Mouse (Mus musculus): Measurements from ENCODE around the gene Gm21962.

DNA sequence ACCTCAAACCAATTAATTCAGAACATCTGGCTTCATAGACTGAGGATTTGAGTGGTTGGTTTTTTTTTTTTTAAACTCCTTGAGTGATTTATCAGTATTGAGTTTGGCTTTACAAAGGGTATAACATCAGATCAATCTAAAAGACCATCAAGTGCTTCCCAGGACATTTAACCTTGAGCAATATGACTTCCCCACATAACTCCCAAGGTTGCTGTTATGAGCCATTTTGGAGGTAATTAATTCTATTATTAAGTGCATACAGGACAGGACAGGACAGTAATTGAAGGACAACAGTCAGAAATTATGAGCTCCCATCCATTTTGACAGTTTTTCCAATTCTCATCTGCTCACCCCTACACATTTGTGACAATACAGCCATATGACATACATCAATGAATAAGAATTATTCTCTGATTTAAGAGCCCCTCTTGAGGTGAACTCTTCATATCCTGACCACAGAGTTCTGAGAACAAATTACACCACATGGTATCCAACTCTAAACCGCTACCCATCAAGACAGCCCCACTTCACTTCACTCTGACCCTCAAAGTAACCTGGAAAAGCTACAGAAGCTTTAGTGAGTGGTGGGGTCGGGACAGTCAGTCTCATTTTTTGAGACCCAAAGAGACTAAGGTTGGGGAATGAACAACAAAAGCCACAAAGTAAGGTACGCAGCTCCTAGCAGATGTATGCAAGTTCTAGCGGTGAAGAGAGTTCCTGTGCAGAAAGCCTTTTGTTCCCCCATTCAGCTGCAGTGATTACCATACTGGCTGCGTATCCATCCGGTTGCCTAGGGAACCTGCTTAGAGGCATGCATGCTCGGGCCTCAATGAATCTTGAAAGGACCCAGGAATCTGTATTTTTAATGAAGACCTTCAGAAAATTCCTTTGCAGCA is 11.8 kb downstream of the Gm21962 start:
- TF ChIP-seq CTCF (IDR thresholded peaks at IDR 0.05; ENCODE audit: low read depth) = no peak
- no peak for TF ChIP-seq EP300 (optimal IDR thresholded peaks at IDR 0.05)
